ENCODE assay signal across 28 mouse cellular contexts in the genomic region with DNA sequence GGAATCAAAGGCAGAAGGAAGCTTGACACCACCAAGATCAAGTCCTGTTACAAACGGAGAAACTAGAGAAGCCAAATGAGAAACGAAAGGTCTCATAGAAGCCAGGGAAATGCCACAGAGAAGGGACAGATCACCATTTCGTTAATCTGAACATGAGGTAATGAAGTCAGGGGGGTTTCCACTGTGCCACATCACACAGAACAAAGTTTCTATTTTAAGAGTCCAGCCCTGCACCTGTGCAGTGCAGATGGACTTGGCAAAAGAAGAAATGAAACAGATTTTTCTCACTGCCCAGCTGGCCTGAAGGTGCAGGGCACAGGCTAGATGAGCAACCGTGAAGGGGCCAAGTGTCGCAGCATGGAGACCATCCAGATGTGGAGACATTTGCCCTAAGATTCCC. TPM values are rescaled to one million over a fixed set of nuclear protein-coding genes. Genes with fewer than 3 reads are reported as not detected.
DNase-seq lines count a peak whose midpoint lies in the region; ATAC-seq and TF ChIP-seq lines count a peak whose summit lies in the region.
"Had no signal": no experiment of that assay in that cellular context is flagged by ENCODE, and none has a peak within 500 bp of the region (broad histone marks: within the 10 kb centered on the region; RNA-seq: fewer than 3 reads in every experiment).

No protein-coding gene starts in this region.

- H3K4me1 ChIP-seq in liver, postnatal 0 days (ENCODE audit: insufficient read depth): no peaks in the 10 kb centered on the region
- H3K4me1 ChIP-seq in intestine, embryonic 15.5 days (replicated peaks): no peaks in the 10 kb centered on the region
- H3K4me1 ChIP-seq: embryonic facial prominence, embryonic 10.5 days; heart, embryonic 13.5 days; limb, embryonic 15.5 days; midbrain, embryonic 15.5 days; neural tube, embryonic 13.5 days; stomach, embryonic 15.5 days had no signal

- no peak overlapping the region for H3K4me2 ChIP-seq in liver, postnatal 0 days (ENCODE audit: low read depth, low read length)
- H3K4me2 ChIP-seq in intestine, embryonic 15.5 days (replicated peaks): no peak overlapping the region
- H3K4me2 ChIP-seq: heart, embryonic 13.5 days; limb, embryonic 15.5 days; liver, embryonic 15.5 days; midbrain, embryonic 15.5 days; neural tube, embryonic 13.5 days; stomach, embryonic 15.5 days had no signal

- no peak overlapping the region for H3K4me3 ChIP-seq in liver, postnatal 0 days (ENCODE audit: low read depth, low read length)
- no peak overlapping the region for H3K4me3 ChIP-seq in intestine, embryonic 15.5 days (replicated peaks)
- H3K4me3 ChIP-seq: embryonic facial prominence, embryonic 10.5 days; heart, embryonic 13.5 days; left cerebral cortex, adult 2 months; limb, embryonic 15.5 days; liver, embryonic 15.5 days; megakaryocyte, embryonic 14.5 days; midbrain, embryonic 15.5 days; myocyte; neural tube, embryonic 13.5 days; stomach, embryonic 15.5 days had no signal

- no peak for TF ChIP-seq CTCF in liver, postnatal 0 days (IDR thresholded peaks at IDR 0.05; ENCODE audit: low read depth)

- no peak for DNase-seq in liver, postnatal 0 days
- DNase-seq in liver: no peak
- peak; percentile 90 for DNase-seq in A20 (ENCODE audit: low read depth, low spot score)
- no peak for DNase-seq in thymus, postnatal 25 days
- no peak for DNase-seq in gastrocnemius, postnatal 36 days
- DNase-seq: adrenal gland, postnatal 25 days; cerebellum, adult 9-10 months; gastrocnemius, postnatal 14 days; heart, postnatal 14 days; kidney, adult 18-20 months; kidney, postnatal 10 days; left cerebral cortex, postnatal 4 days; right cerebral cortex, postnatal 4 days had no signal

- H3K36me3 ChIP-seq in liver, postnatal 0 days (replicated peaks; ENCODE audit: insufficient read depth, low read length): no peaks in the 10 kb centered on the region
- H3K36me3 ChIP-seq in intestine, embryonic 15.5 days: no peaks in the 10 kb centered on the region
- H3K36me3 ChIP-seq: embryonic facial prominence, embryonic 10.5 days; heart, embryonic 13.5 days; limb, embryonic 15.5 days; liver, embryonic 15.5 days; midbrain, embryonic 15.5 days; neural tube, embryonic 13.5 days; stomach, embryonic 15.5 days had no signal

- H3K27ac ChIP-seq in liver, postnatal 0 days (ENCODE audit: low read depth): no peak overlapping the region
- H3K27ac ChIP-seq in intestine, embryonic 15.5 days: no peak overlapping the region
- H3K27ac ChIP-seq: embryonic facial prominence, embryonic 10.5 days; heart, embryonic 13.5 days; hindbrain, postnatal 0 days; left cerebral cortex, adult 2 months; limb, embryonic 15.5 days; liver, embryonic 15.5 days; midbrain, embryonic 15.5 days; neural tube, embryonic 13.5 days; stomach, embryonic 15.5 days had no signal

- TF ChIP-seq EP300 in liver, postnatal 0 days (IDR thresholded peaks at IDR 0.05; ENCODE audit: low read depth): no peak

- H3K27me3 ChIP-seq in liver, postnatal 0 days (ENCODE audit: insufficient read depth, low read length): no peaks in the 10 kb centered on the region
- no peaks in the 10 kb centered on the region for H3K27me3 ChIP-seq in intestine, embryonic 15.5 days (replicated peaks)
- H3K27me3 ChIP-seq: heart, embryonic 13.5 days; limb, embryonic 15.5 days; liver, embryonic 15.5 days; megakaryocyte, embryonic 14.5 days; midbrain, embryonic 15.5 days; neural tube, embryonic 13.5 days; stomach, embryonic 15.5 days had no signal

- 75% methylated on average over 5 of the region's 5 CpGs for WGBS in liver, postnatal 0 days (ENCODE audit: insufficient replicate concordance)
- 86% methylated on average over 5 of the region's 5 CpGs for WGBS in intestine, embryonic 15.5 days

- H3K9me3 ChIP-seq in liver, postnatal 0 days (ENCODE audit: low read length): no peaks in the 10 kb centered on the region
- H3K9me3 ChIP-seq in intestine, embryonic 15.5 days: no peaks in the 10 kb centered on the region
- H3K9me3 ChIP-seq: embryonic facial prominence, embryonic 10.5 days; heart, embryonic 13.5 days; limb, embryonic 15.5 days; liver, embryonic 15.5 days; megakaryocyte, embryonic 14.5 days; midbrain, embryonic 15.5 days; neural tube, embryonic 13.5 days; stomach, embryonic 15.5 days had no signal

- peak; percentile 29; the same call in 1 of the 2 replicates for ATAC-seq in liver, postnatal 0 days
- peak; percentile 62 for ATAC-seq in activated CD4-positive, CD25-positive, alpha-beta regulatory T cell, adult 4 months
- ATAC-seq in neutrophil, adult 5-6 weeks (ENCODE audit: extremely low read depth, insufficient number of reproducible peaks, low FRiP score, poor library complexity, severe bottlenecking): peak; percentile 85
- no peak for ATAC-seq in intestine, embryonic 15.5 days
- ATAC-seq: forebrain, embryonic 16.5 days; hindbrain, postnatal 0 days; midbrain, embryonic 15.5 days had no signal

- intact Hi-C loops in gastrocnemius, postnatal 36 days (cut with DNase I): no loop called here

- no peak overlapping the region for H3K9ac ChIP-seq in liver, postnatal 0 days (replicated peaks)
- no peak overlapping the region for H3K9ac ChIP-seq in intestine, embryonic 15.5 days
- H3K9ac ChIP-seq: heart, embryonic 13.5 days; limb, embryonic 15.5 days; liver, embryonic 15.5 days; midbrain, embryonic 15.5 days; neural tube, embryonic 13.5 days; stomach, embryonic 15.5 days had no signal

RNA-seq across cellular contexts. Expression of a gene that starts 48.1 kb away (rescaled TPM):
- polyA plus RNA-seq in liver, postnatal 0 days (2015; fragmentation: Nextera tagmentation; extraction: Ambion mirVana): 1.9 and 2.2 TPM in 2 replicates
- 1 to 10 TPM; 4.2 to 5.2 TPM for polyA plus RNA-seq in activated CD4-positive, CD25-positive, alpha-beta regulatory T cell, adult 4 months (2017; shearing (Covaris generic))
- total RNA-seq in neutrophil, adult 5-6 weeks (2017): 77.1 and 79.0 TPM in 2 replicates
- 4.9 and 5.0 TPM in 2 replicates for polyA plus RNA-seq in intestine, embryonic 15.5 days (2015; fragmentation: Nextera tagmentation; extraction: Ambion mirVana)
- 10 to 100 TPM; 12.1 to 16.3 TPM for total RNA-seq in gastrocnemius, postnatal 36 days (2021)
